Mouse (Mus musculus) forebrain, embryonic 15.5 days (tissue): Measurements from ENCODE around the gene Tmem136. TPM values are rescaled to one million over a fixed set of nuclear protein-coding genes. Genes with fewer than 3 reads are reported as not detected.
"Not testable (repeated sequence)": the region's sequence is repeated elsewhere in the genome, so short reads cannot be mapped to it uniquely, and the experiment has no call there.

Experiments used
- ATAC-seq: fragments of 200-750 bp; cut with Nextera tagmentation; replicated peaks from 2 replicates; pipeline ENCODE4 v1.8.0; 2017; ENCODE audit warnings: mild to moderate bottlenecking, moderate TSS enrichment, moderate library complexity
- H3K27ac ChIP-seq: fragments of 300-500 bp; sonication (generic); replicated peaks from 2 replicates; pipeline ENCODE4 v1.5.1; 2015; ENCODE audit warnings: mild to moderate bottlenecking, inconsistent platforms
- H3K27me3 ChIP-seq: fragments of 300-500 bp; sonication (generic); 2 replicates; pipeline ENCODE4 v1.6.1; 2015; ENCODE audit warnings: inconsistent platforms
- H3K36me3 ChIP-seq: fragments of 300-500 bp; sonication (generic); 2 replicates; pipeline ENCODE4 v1.6.1; 2015; ENCODE audit warnings: mild to moderate bottlenecking, inconsistent platforms
- H3K4me1 ChIP-seq: fragments of 300-500 bp; sonication (generic); 2 replicates; pipeline ENCODE4 v1.6.1; 2015; ENCODE audit warnings: inconsistent platforms
- H3K4me2 ChIP-seq: fragments of 300-500 bp; sonication (generic); replicated peaks from 2 replicates; pipeline ENCODE4 v1.6.1; 2015; ENCODE audit warnings: mild to moderate bottlenecking, inconsistent platforms
- H3K4me3 ChIP-seq: fragments of 300-500 bp; sonication (generic); 2 replicates; pipeline ENCODE4 v1.5.1; 2015; ENCODE audit warnings: mild to moderate bottlenecking, inconsistent platforms
- H3K9ac ChIP-seq: fragments of 300-500 bp; sonication (generic); replicated peaks from 2 replicates; pipeline ENCODE4 v1.6.1; 2015; ENCODE audit warnings: mild to moderate bottlenecking, inconsistent platforms
- H3K9me3 ChIP-seq: fragments of 300-500 bp; sonication (generic); 2 replicates; pipeline ENCODE4 v1.6.1; 2016; ENCODE audit warnings: inconsistent platforms
- WGBS: fragments of 180-500 bp; shearing (Covaris S2); methylation state at CpG from one replicate; pipeline ENCODE4 v1.1.7; 2015; ENCODE audit warnings: mixed read lengths; 5-methylcytosine and 5-hydroxymethylcytosine counted together
- polyA plus RNA-seq: library from polyadenylated mRNA; unstranded; fragments of >200 nt; fragmentation: Nextera tagmentation; extraction: Ambion mirVana; gene quantifications from 2 replicates; pipeline ENCODE4 v1.2.1, GENCODE M21; 2015

Gene Tmem136
- polyA plus RNA-seq, 1 experiment from 2014 or later: 7.5 TPM

DNA sequence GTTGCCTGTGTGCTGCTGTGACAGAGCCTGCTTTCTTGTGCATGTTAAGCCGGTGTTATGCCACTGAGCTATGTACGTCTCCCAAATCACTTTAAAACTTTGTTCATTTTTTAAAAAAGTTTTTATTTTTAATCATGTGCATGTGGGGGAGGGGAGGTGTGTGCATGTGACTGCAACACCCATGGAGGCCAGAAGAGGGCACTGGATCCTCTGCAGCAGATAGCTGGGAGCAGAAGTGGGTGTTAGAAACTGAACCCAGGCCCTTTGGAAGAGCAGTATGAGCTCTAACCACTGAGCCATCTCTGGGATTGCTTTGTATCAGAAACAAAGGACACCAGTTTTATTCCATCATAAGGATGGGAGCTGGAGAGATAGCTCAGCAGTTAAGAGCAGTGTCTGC lies 14.3 kb upstream of the Tmem136 start:
- 99% methylated on average over 2 of the region's 2 CpGs for WGBS
- Histone ChIP-seq H3K4me1 (no peaks in the 10 kb centered on the region), H3K4me3 (no peak overlapping the region), H3K4me2 (no peak overlapping the region), H3K27me3 (no peaks in the 10 kb centered on the region), H3K36me3 (no peaks in the 10 kb centered on the region), H3K9ac (no peak overlapping the region), H3K9me3 (no peaks in the 10 kb centered on the region), H3K27ac (no peak overlapping the region)
- ATAC-seq: no peak

DNA sequence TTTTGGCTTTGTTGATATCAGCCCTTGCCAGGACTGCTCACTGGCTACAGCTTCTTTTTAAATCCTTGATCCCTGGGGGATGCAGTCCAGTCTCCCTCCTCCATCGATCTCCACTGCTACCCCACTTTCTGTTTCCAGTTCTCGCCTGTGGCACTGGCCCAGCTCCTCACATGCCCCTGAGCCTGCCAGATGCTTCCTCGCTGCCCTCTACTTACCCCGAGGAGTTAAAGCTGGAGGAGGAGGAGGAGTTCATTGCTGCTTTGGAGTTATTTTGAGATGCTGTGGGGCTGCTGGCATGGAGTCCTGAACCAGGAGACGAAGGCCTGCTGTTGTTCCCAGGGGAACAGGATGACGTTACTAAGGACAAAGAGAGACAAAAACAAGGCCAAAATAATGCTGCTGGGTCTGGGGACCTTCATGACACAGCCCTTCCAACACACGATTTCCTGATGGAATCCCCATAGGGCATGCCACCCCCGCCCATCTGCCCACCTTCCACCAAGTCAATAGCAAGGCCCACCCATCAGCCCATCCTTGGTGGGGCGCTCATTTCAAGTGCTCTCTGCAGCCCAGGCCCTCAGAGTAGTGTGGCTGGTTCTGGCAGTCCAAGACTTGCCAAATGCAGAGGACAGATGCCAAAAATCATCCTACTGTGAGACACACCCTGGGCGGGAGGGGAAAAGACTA lies 10.9 kb upstream of the Tmem136 start:
- no peaks in the 10 kb centered on the region for H3K4me1 ChIP-seq
- WGBS: 67% methylated on average over 10 of the region's 10 CpGs
- no peaks in the 10 kb centered on the region for H3K27me3 ChIP-seq
- no peak for ATAC-seq
- no peak overlapping the region for H3K27ac ChIP-seq
- H3K4me3 ChIP-seq: no peak overlapping the region
- H3K4me2 ChIP-seq: no peak overlapping the region
- H3K9ac ChIP-seq: no peak overlapping the region
- no peaks in the 10 kb centered on the region for H3K36me3 ChIP-seq
- no peaks in the 10 kb centered on the region for H3K9me3 ChIP-seq

DNA sequence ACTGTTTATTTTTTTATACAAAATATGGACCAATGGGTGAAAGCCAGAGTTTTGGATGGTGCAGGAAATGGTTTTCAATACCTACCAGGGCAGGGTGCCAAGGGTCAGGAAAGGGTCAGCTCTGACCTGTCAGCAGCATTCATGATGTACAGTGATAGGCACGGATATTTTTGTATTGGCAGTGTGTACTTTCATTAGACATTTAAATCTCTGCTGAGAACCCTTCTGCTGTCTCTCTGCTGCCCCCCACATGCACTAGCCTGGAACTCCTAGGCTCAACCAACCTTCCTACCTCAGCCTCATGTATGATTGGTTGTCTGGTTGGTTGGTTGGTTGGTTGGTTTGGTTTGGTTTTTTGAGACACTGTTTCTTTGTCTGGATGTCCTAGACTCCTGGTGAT lies 6.0 kb upstream of the Tmem136 start:
- Histone ChIP-seq H3K27me3 (no peaks in the 10 kb centered on the region), H3K27ac (no peak overlapping the region), H3K4me3 (no peak overlapping the region), H3K4me2 (no peak overlapping the region), H3K9me3 (no peaks in the 10 kb centered on the region), H3K4me1 (no peaks in the 10 kb centered on the region), H3K9ac (no peak overlapping the region), H3K36me3 (no peaks in the 10 kb centered on the region)
- no peak for ATAC-seq
- 56% methylated on average over 1 of the region's 1 CpGs for WGBS

DNA sequence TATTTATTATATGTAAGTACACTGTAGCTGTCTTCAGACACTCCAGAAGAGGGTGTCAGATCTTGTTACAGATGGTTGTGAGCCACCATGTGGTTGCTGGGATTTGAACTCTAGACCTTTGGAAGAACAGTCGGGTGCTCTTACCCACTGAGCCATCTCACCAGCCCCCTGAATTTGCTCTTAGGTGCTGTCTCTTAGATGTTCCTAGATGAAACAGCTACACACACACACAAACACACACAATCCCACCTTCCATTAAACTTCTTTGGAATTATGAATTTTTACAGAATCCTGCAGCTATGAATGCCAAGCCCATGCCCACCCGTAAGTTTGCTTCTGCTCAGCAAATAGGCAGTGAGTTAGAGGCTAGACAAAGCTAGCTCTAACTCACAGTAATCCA lies 5.6 kb upstream of the Tmem136 start:
- H3K36me3 ChIP-seq, H3K9ac ChIP-seq, H3K27me3 ChIP-seq, H3K27ac ChIP-seq, H3K4me2 ChIP-seq, H3K9me3 ChIP-seq, H3K4me3 ChIP-seq, ATAC-seq, H3K4me1 ChIP-seq: not testable (repeated sequence)
- 75% methylated on average over 2 of the region's 2 CpGs for WGBS

DNA sequence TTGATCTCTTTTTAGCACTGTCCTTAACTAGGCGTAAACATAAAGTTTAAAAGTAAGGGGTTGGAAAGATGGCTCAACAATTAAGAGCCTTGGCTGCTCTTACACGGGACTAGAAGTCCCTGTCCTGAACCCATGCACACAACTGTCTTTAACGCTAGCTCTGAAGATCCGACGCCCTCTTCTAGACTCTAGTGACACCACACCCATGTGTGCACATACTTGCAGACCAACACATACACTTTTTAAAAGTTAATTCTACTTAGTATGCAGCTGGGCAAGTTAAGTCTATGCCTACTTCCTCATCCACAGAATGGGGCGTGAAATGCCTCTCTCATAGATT lies 597 bp upstream of the Tmem136 start:
- Histone ChIP-seq H3K9me3 (no peaks in the 10 kb centered on the region), H3K4me1 (peaks cover 18% of the 10 kb centered on the region), H3K36me3 (no peaks in the 10 kb centered on the region), H3K4me3 (no peak overlapping the region), H3K27ac (no peak overlapping the region), H3K27me3 (no peaks in the 10 kb centered on the region), H3K4me2 (no peak overlapping the region; the same call in 1 of the 2 replicates), H3K9ac (peak overlapping the region; percentile 90; the same call in 1 of the 2 replicates)
- peak; percentile 2; the same call in 1 of the 2 replicates for ATAC-seq
- WGBS: 84% methylated on average over 6 of the region's 6 CpGs

DNA sequence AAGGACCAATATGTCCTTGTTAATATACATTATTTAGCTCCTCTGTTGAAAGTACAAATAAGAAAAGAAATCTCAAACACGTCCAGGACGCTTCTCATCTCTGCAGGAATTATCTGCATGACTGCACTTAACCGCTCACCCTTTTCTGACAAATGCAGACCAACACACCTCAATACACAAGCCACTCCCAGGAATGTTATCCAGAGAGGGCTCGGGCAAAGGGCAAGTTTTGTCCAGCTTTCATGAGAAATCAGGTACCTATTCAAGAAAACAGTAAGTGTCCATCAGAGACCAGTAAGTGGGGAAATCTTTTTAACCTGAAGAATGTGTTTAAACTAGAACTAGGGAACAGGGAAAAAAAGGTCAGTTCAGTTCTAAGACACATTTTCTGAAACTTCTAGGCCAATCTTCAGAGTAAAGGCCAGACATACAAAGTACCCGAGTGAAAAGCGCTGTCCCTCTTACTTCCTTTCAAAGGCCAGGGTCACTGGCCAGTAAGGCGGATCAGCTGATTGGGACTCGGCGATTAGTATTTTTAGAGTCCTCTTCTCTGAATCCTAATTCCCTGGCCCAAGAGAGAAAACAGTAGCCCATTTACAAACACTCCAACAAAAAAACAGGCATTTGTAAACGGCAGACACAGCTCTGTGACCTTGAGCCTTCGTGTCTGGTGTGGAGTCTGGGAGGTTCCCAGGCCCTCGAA lies 788 bp downstream of the Tmem136 start:
- peak overlapping the region; percentile 24; the same call in 1 of the 2 replicates for H3K27ac ChIP-seq

DNA sequence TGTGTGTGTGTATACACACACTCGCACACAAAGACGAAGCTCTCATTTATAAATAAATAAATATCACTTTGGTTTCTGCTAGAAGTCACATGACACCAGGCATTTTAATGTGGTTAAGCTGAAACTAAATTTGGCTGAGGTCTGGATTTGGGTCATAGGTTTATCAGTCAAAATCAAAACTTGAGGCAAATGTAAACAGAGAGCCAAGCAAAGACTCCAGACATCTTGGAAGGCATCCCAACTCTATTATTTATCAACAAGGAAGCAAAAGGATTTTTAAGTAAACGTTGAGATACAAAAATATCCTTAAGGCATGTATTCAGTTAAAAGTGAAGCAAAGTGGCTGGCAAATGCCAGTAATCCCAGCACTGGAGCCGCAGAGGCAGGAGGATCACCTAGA lies 1.5 kb downstream of the Tmem136 start:
- Histone ChIP-seq H3K9ac (no peak overlapping the region), H3K27ac (no peak overlapping the region), H3K4me1 (peaks cover 18% of the 10 kb centered on the region), H3K4me3 (no peak overlapping the region), H3K27me3 (no peaks in the 10 kb centered on the region), H3K36me3 (peaks cover 17% of the 10 kb centered on the region; the same call in 1 of the 2 replicates), H3K9me3 (no peaks in the 10 kb centered on the region), H3K4me2 (no peak overlapping the region)
- no peak for ATAC-seq
- WGBS: 94% methylated on average over 4 of the region's 4 CpGs

More for the DNA sequence above, 788 bp downstream of the Tmem136 start:
- no peaks in the 10 kb centered on the region for H3K9me3 ChIP-seq
- no peaks in the 10 kb centered on the region for H3K27me3 ChIP-seq
- peak overlapping the region; percentile 71 for H3K4me2 ChIP-seq
- H3K4me1 ChIP-seq: peaks cover 18% of the 10 kb centered on the region
- peaks cover 13% of the 10 kb centered on the region; the same call in 1 of the 2 replicates for H3K36me3 ChIP-seq
- ATAC-seq: no peak
- H3K9ac ChIP-seq: peak overlapping the region; percentile 90
- WGBS: 6% methylated on average over 12 of the region's 12 CpGs
- H3K4me3 ChIP-seq: peak overlapping the region; percentile 62

DNA sequence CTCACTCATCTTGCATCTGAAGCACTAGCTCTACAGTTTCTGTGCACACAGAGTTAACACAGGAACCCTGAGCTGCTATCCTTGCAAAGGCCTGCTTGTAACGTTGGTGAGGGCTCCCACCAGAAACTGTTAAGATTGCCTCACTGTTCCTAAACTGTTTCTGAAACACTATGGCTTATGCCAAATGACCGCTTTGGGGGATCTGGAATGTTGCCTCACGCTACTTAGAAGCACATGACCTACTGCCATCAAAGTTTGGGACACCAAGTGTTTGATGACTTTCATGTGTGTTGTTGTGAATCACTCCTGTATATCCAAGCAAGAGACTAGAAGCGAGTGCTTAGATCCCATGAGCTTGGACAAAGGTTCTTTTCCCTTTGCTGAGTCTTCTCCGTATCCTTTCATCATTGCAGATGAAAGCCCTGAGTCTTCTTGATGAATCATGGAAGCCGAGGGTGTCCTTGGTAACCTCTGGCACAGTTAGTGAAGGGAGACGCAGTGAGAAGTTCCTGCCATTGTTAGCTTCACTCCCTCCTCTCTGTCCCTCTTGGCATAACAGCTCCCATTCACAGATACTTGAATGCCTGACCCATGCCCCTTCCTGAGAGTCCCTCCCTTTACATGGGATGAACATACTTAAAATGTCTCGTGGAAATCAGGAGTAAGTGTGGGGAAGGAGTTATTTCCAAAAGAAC lies 5.9 kb downstream of the Tmem136 start:
- no peaks in the 10 kb centered on the region for H3K27me3 ChIP-seq
- WGBS: 89% methylated on average over 8 of the region's 8 CpGs
- H3K9me3 ChIP-seq: no peaks in the 10 kb centered on the region
- no peak overlapping the region for H3K9ac ChIP-seq
- H3K4me1 ChIP-seq: peaks cover 25% of the 10 kb centered on the region
- ATAC-seq: no peak
- no peak overlapping the region for H3K4me3 ChIP-seq
- no peak overlapping the region for H3K4me2 ChIP-seq
- H3K27ac ChIP-seq: no peak overlapping the region
- H3K36me3 ChIP-seq: peaks cover 17% of the 10 kb centered on the region; the same call in 1 of the 2 replicates

DNA sequence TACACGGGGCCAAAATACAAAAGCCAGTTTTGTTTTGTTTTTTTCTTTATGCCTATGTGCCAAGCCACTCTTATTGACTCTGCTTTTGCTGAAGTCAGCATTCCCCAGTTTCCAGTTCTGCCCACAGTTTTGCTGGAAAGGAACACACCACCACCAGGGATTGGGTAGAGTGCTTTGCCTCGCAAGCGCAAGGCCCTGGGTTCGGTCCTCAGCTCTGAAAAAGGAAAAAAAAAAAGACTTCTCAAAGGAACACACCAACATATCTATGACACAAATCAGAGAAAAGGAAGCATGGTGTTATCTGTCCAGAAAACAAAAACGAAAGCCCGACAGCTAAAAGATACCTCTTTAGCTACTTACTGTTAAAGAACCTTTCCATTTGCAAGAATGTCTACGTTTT lies 7.2 kb downstream of the Tmem136 start:
- Histone ChIP-seq H3K4me3 (no peak overlapping the region), H3K4me1 (peaks cover 27% of the 10 kb centered on the region), H3K4me2 (no peak overlapping the region), H3K36me3 (peaks cover 17% of the 10 kb centered on the region; the same call in 1 of the 2 replicates), H3K9me3 (no peaks in the 10 kb centered on the region), H3K27me3 (no peaks in the 10 kb centered on the region), H3K27ac (no peak overlapping the region), H3K9ac (no peak overlapping the region)
- no peak for ATAC-seq
- WGBS: 86% methylated on average over 7 of the region's 7 CpGs

DNA sequence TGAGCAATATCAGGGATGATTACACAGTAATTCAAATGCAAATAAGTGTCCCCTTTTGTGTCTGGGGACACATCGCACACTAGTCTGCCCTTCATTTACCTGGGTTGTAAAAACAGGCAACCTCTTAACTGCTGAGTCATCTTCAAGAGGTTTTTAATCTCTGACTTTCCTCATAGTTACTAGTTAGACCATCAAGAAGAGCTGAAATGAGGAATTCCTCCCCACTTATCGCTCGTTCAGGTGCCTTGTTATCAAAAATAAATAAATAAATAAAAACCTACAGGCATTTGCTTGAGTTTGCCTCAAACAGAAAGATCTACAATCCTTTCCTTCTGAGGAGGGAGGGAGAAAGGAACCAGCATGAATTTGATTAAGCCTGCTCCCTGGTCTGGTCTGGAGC lies 7.6 kb downstream of the Tmem136 start:
- Histone ChIP-seq H3K4me1 (peaks cover 31% of the 10 kb centered on the region), H3K4me2 (no peak overlapping the region), H3K9ac (no peak overlapping the region), H3K36me3 (peaks cover 17% of the 10 kb centered on the region; the same call in 1 of the 2 replicates), H3K4me3 (no peak overlapping the region), H3K9me3 (no peaks in the 10 kb centered on the region), H3K27me3 (no peaks in the 10 kb centered on the region), H3K27ac (no peak overlapping the region)
- ATAC-seq: no peak
- 84% methylated on average over 3 of the region's 3 CpGs for WGBS

DNA sequence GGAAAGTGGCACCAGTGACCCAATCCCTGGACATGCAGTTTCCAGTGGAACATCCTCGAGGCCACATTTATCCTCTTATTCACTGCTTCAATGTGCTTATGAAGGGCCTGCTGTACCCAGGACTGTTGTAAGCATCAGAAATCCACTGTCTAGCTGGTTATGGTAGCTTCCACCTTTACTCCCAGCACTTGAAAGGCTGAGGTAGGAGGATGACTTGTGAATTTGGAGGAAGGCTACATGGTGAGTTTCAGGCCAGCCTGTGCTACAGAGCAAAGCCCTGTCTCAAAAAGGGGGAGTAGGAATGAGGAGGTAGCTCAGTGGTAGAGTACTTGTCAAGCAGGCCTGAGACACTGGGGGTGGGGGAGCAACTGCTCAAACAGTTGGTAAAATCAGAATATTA lies 8.3 kb downstream of the Tmem136 start:
- no peak overlapping the region for H3K4me2 ChIP-seq
- no peaks in the 10 kb centered on the region for H3K27me3 ChIP-seq
- 85% methylated on average over 1 of the region's 1 CpGs for WGBS
- peaks cover 37% of the 10 kb centered on the region for H3K4me1 ChIP-seq
- no peak for ATAC-seq
- H3K27ac ChIP-seq: no peak overlapping the region
- H3K4me3 ChIP-seq: no peak overlapping the region
- H3K9ac ChIP-seq: no peak overlapping the region
- H3K36me3 ChIP-seq: peaks cover 17% of the 10 kb centered on the region; the same call in 1 of the 2 replicates
- no peaks in the 10 kb centered on the region for H3K9me3 ChIP-seq

DNA sequence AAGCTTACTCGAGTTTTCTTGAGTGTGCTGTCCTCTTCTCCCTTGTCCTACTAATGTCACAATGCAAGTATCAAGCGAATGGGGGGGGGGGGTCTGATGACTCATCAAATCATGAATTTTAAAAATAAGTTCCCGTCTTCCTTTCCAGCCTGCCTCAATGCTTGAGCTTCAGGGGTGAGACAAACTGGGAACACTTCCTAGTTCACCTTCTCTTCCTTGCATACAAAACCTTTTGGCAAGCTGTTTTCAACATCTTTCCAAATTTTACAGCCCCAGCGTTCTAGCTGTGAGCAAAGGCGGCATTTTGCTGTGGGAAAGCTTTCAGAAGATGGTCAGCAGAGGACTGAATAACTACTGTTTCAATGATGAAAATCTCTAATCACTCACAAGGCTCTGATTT lies 8.8 kb downstream of the Tmem136 start:
- WGBS: 64% methylated on average over 5 of the region's 5 CpGs
- H3K9me3 ChIP-seq: no peaks in the 10 kb centered on the region
- H3K9ac ChIP-seq: no peak overlapping the region
- H3K27ac ChIP-seq: no peak overlapping the region
- no peak for ATAC-seq
- H3K4me2 ChIP-seq: no peak overlapping the region
- no peaks in the 10 kb centered on the region for H3K27me3 ChIP-seq
- peaks cover 17% of the 10 kb centered on the region; the same call in 1 of the 2 replicates for H3K36me3 ChIP-seq
- H3K4me3 ChIP-seq: no peak overlapping the region
- peaks cover 42% of the 10 kb centered on the region for H3K4me1 ChIP-seq
